Mouse (Mus musculus): Measurements from ENCODE around the gene Bsnd. TPM values are rescaled to one million over a fixed set of nuclear protein-coding genes. Genes with fewer than 3 reads are reported as not detected.
A peak's percentile ranks its signal among the peaks of the same experiment; 100 is the strongest.

Bsnd gene
- total and polyA plus RNA-seq, 3 experiments: 0.59 to 3.0 (median 1.8) TPM

GRCm38 (mm10) chr4:106539756-106540155 is 47.7 kb upstream of the Bsnd start:
- no peaks in the 10 kb centered on the region for H3K9me3 ChIP-seq (replicated peaks; ENCODE audit: low read length)
- dilution Hi-C loops (cut with MboI; ENCODE audit: extremely low pct_ligation_motif_present, extremely low pct_unique_long_range_greater_than_20kb, low sequenced_read_pairs): no loop called here

DNA sequence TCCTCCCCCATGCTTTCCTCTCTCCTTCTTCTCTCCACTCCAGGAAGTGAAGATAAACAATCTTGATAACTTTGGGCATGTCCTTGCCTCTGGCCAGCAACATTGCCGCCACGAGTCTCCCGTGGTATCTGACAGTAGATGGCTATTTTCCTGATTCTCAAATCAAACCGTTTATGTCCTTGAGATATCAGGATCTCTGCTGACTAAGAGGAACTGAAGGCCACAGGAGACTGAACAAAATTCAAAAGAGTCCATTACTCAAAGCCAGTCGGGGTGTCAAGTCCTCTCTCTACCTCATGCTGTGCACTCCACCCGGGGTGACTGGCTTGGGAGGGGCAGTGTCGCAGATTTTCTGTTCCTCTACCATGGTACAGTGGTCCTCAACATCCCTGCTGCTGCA is 42.2 kb upstream of the Bsnd start:
- dilution Hi-C loops (cut with MboI; ENCODE audit: extremely low pct_ligation_motif_present, extremely low pct_unique_long_range_greater_than_20kb, low sequenced_read_pairs): no loop called here

More at GRCm38 (mm10) chr4:106539756-106540155, 47.7 kb upstream of the Bsnd start:
- TF ChIP-seq ETS1 (conservative IDR thresholded peaks at IDR 0.05; ENCODE audit: low read depth, low read length) (no peak), PAX5 (IDR thresholded peaks at IDR 0.05; ENCODE audit: low read length) (no peak), RCOR1 (conservative IDR thresholded peaks at IDR 0.05; ENCODE audit: low read depth, low read length) (no peak), POLR2A (IDR thresholded peaks at IDR 0.05; ENCODE audit: low read depth, low read length) (no peak), MEF2A (IDR thresholded peaks at IDR 0.05; ENCODE audit: borderline replicate concordance, low read depth, low read length) (no peak), NELFE (IDR thresholded peaks at IDR 0.05; ENCODE audit: low read depth, low read length) (no peak)
- H3K4me3 ChIP-seq (replicated peaks in 1 of 3; ENCODE audit: low read depth in 2 of 3, low read length in 2 of 3, poor library complexity in 1 of 3): no peak overlapping the region
- no peaks in the 10 kb centered on the region for H3K36me3 ChIP-seq (replicated peaks in 1 of 2; ENCODE audit: control insufficient read depth in 1 of 2, insufficient read depth in 1 of 2, low read length in 1 of 2)
- no peak for DNase-seq (ENCODE audit: extremely low read depth)
- H3K79me2 ChIP-seq (replicated peaks; ENCODE audit: control insufficient read depth, extremely low read depth, insufficient read depth, poor library complexity, severe bottlenecking): no peaks in the 10 kb centered on the region
- in situ Hi-C loops (cut with MboI; ENCODE audit: low pct_ligation_motif_present, low pct_unique_long_range_greater_than_20kb, low sequenced_read_pairs): no loop called here
- no peak overlapping the region for H3K27ac ChIP-seq (ENCODE audit: insufficient read depth, low read depth)
- H3K4me2 ChIP-seq (ENCODE audit: insufficient read depth, low read depth, poor library complexity, severe bottlenecking): no peak overlapping the region
- peaks cover 0 to 5% of the 10 kb centered on the region in 2 experiments; a peak in 2 of 4 replicates for H3K4me1 ChIP-seq (ENCODE audit: control insufficient read depth in 1 of 2, insufficient read depth in 2 of 2)
- no peak overlapping the region for H3K9ac ChIP-seq (ENCODE audit: insufficient read depth, low read depth)
- peaks cover 5% of the 10 kb centered on the region for H3K27me3 ChIP-seq (replicated peaks)

DNA sequence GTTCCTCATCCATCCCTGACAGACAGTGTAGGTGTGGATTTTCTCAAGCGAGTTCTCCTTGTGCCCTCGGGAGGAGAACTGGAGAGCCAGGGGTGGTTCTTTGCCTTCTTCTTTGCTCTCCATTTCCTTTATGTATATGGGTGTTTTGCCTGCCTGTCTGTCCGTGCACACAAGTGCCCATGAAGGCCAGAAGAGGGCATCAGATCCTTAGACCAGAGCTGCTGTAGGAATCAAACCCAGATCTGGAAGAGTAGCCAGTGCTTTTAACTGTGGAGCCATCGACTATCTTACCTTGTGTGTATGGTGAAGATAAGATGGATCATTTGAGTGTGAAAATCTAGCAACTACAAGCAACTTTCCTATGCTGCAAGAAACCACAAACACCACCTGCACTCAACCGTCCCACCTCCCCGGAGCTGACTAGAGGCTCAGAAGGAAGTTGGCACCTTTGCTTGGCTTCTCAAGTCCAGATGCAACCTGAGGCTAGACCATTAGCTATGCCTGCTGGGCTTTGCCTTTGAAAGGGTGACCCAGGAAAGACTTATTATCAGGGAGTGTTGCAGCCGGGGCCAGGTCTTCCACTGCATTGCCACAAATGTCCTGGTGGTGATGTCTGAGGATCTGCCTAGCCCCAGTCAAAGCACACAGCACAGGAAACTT is 41.5 kb upstream of the Bsnd start:
- Histone ChIP-seq H3K4me1 (ENCODE audit: control insufficient read depth in 1 of 2, insufficient read depth in 2 of 2) (peaks cover 6 to 25% of the 10 kb centered on the region in 2 experiments), H3K36me3 (replicated peaks in 1 of 2; ENCODE audit: control insufficient read depth in 1 of 2, insufficient read depth in 1 of 2, low read length in 1 of 2) (no peaks in the 10 kb centered on the region), H3K4me3 (replicated peaks in 1 of 3; ENCODE audit: low read depth in 2 of 3, low read length in 2 of 3, poor library complexity in 1 of 3) (no peak overlapping the region), H3K9ac (ENCODE audit: insufficient read depth, low read depth) (no peak overlapping the region), H3K27me3 (replicated peaks) (no peaks in the 10 kb centered on the region), H3K79me2 (replicated peaks; ENCODE audit: control insufficient read depth, extremely low read depth, insufficient read depth, poor library complexity, severe bottlenecking) (no peaks in the 10 kb centered on the region), H3K9me3 (replicated peaks; ENCODE audit: low read length) (no peaks in the 10 kb centered on the region), H3K27ac (ENCODE audit: insufficient read depth, low read depth) (no peak overlapping the region), H3K4me2 (ENCODE audit: insufficient read depth, low read depth, poor library complexity, severe bottlenecking) (no peak overlapping the region; the same call in 1 of the 2 replicates)
- peak; percentile 32 for DNase-seq (ENCODE audit: extremely low read depth)
- dilution Hi-C loops (cut with MboI; ENCODE audit: extremely low pct_ligation_motif_present, extremely low pct_unique_long_range_greater_than_20kb, low sequenced_read_pairs) (no loop called here), in situ Hi-C loops (cut with MboI; ENCODE audit: low pct_ligation_motif_present, low pct_unique_long_range_greater_than_20kb, low sequenced_read_pairs) (loop anchor here (5.0 kb wide), 1 partner anchor 61 kb away; no protein-coding TSS in a partner anchor)
- peak; percentile 50 for TF ChIP-seq SMC3 (IDR thresholded peaks at IDR 0.05; ENCODE audit: low read depth, low read length)
- no peak for TF ChIP-seq MEF2A (IDR thresholded peaks at IDR 0.05; ENCODE audit: borderline replicate concordance, low read depth, low read length)
- no peak for TF ChIP-seq NRF1 (IDR thresholded peaks at IDR 0.05; ENCODE audit: low read depth, low read length)
- no peak for TF ChIP-seq ZNF384 (IDR thresholded peaks at IDR 0.05; ENCODE audit: low read depth, low read length)
- no peak for TF ChIP-seq CHD2 (IDR thresholded peaks at IDR 0.05; ENCODE audit: low read length)
- TF ChIP-seq UBTF (IDR thresholded peaks at IDR 0.05; ENCODE audit: low read depth, low read length): no peak
- TF ChIP-seq IRF4 (IDR thresholded peaks at IDR 0.05; ENCODE audit: low read depth, low read length): no peak
- TF ChIP-seq CTCF (conservative IDR thresholded peaks at IDR 0.05 in 1 of 2, IDR thresholded peaks at IDR 0.05 in 1 of 2; ENCODE audit: low read depth in 2 of 2, low read length in 2 of 2): peak in 1 of 2 experiments; percentile 67; a peak in 2 of 4 replicates
- peak; percentile 5; the same call in 1 of the 2 replicates for TF ChIP-seq ZC3H11A (IDR thresholded peaks at IDR 0.05; ENCODE audit: low read depth, low read length)
- TF ChIP-seq JUND (conservative IDR thresholded peaks at IDR 0.05; ENCODE audit: low read depth, low read length): no peak
- no peak for TF ChIP-seq ZKSCAN1 (IDR thresholded peaks at IDR 0.05; ENCODE audit: borderline replicate concordance, low read depth, low read length)
- no peak for TF ChIP-seq CHD1 (IDR thresholded peaks at IDR 0.05; ENCODE audit: low read depth, low read length)
- TF ChIP-seq ELF1 (IDR thresholded peaks at IDR 0.05; ENCODE audit: low read depth, low read length): no peak
- no peak for TF ChIP-seq POLR2AphosphoS2 (IDR thresholded peaks at IDR 0.05; ENCODE audit: low read depth, low read length)
- TF ChIP-seq TCF12 (IDR thresholded peaks at IDR 0.05; ENCODE audit: low read depth, low read length): no peak
- TF ChIP-seq NELFE (IDR thresholded peaks at IDR 0.05; ENCODE audit: low read depth, low read length): no peak
- peak; percentile 64 for TF ChIP-seq RAD21 (IDR thresholded peaks at IDR 0.05; ENCODE audit: low read depth, low read length)
- TF ChIP-seq KAT2A (IDR thresholded peaks at IDR 0.05; ENCODE audit: insufficient replicate concordance, low read length): no peak
- no peak for TF ChIP-seq MAFK (IDR thresholded peaks at IDR 0.05; ENCODE audit: insufficient replicate concordance, low read length)
- no peak for TF ChIP-seq JUN (IDR thresholded peaks at IDR 0.05; ENCODE audit: insufficient read depth, low read depth, low read length)

More for the DNA sequence above, 42.2 kb upstream of the Bsnd start:
- H3K4me3 ChIP-seq (replicated peaks in 1 of 3; ENCODE audit: low read depth in 2 of 3, low read length in 2 of 3, poor library complexity in 1 of 3): no peak overlapping the region
- no peaks in the 10 kb centered on the region for H3K79me2 ChIP-seq (replicated peaks; ENCODE audit: control insufficient read depth, extremely low read depth, insufficient read depth, poor library complexity, severe bottlenecking)
- no peak overlapping the region for H3K4me2 ChIP-seq (ENCODE audit: insufficient read depth, low read depth, poor library complexity, severe bottlenecking)
- no peak for DNase-seq (ENCODE audit: extremely low read depth)
- no peaks in the 10 kb centered on the region for H3K36me3 ChIP-seq (replicated peaks in 1 of 2; ENCODE audit: control insufficient read depth in 1 of 2, insufficient read depth in 1 of 2, low read length in 1 of 2)
- H3K27ac ChIP-seq (ENCODE audit: insufficient read depth, low read depth): no peak overlapping the region
- no peaks in the 10 kb centered on the region for H3K9me3 ChIP-seq (replicated peaks; ENCODE audit: low read length)
- in situ Hi-C loops (cut with MboI; ENCODE audit: low pct_ligation_motif_present, low pct_unique_long_range_greater_than_20kb, low sequenced_read_pairs): loop anchor here (5.0 kb wide), 1 partner anchor 62 kb away; no protein-coding TSS in a partner anchor
- peaks cover 6 to 19% of the 10 kb centered on the region in 2 experiments for H3K4me1 ChIP-seq (ENCODE audit: control insufficient read depth in 1 of 2, insufficient read depth in 2 of 2)
- no peak overlapping the region for H3K9ac ChIP-seq (ENCODE audit: insufficient read depth, low read depth)
- H3K27me3 ChIP-seq (replicated peaks): no peaks in the 10 kb centered on the region
- TF ChIP-seq JUND (conservative IDR thresholded peaks at IDR 0.05; ENCODE audit: low read depth, low read length) (no peak), TCF12 (IDR thresholded peaks at IDR 0.05; ENCODE audit: low read depth, low read length) (no peak)

Measured in CH12.LX (cell line).